Mouse (Mus musculus): ENCODE measurements at regions not wholly inside any gene's neighbourhood (a gene's known extent, or its start where the extent isn't known, plus 50 kb on each side); places are given as distances from the start of the nearest gene placed in this dataset.

GRCm38 (mm10) chr7:115371143-115371542, 627.6 kb downstream of the Insc start:
- TF ChIP-seq CTCF (IDR thresholded peaks at IDR 0.05; ENCODE audit: borderline replicate concordance, control insufficient read depth, extremely low read depth, insufficient read depth, low read length, poor library complexity) (no peak), POLR2A (IDR thresholded peaks at IDR 0.05; ENCODE audit: control insufficient read depth, extremely low read depth, insufficient read depth, low read length, poor library complexity) (no peak)
